Mouse (Mus musculus): ENCODE results near the gene Slc35f2. TPM values are rescaled to one million over a fixed set of nuclear protein-coding genes. Genes with fewer than 3 reads are reported as not detected.

Gene Slc35f2
- polyA plus RNA-seq, 1 experiment, result 13.9 TPM

DNA sequence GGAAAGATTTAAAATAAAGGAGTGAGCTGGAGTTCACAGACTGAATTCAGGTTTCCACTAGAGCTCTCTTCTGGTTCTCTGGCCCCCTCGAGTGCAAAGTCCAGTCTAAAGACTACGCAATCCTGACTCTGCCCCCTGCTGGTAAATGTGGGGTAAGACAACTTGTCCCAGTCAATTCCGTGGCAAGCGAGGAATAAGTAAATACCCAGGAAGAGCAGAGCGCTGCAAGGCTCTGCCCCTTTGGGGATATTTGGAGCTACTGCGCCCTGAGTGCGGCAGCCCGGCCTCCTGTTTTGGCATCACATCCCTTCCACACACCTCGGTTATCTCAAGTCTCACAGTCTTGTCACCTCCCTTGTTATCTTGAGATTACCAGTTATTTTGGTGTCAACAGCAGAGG is 54.0 kb downstream of the Slc35f2 start:
- Histone ChIP-seq H3K4me1 (ENCODE audit: control insufficient read depth, insufficient read depth, low read length) (0 out of 2 replicates have a peak, but pooled peaks cover 3% of the 10 kb centered on the region), H3K4me3 (ENCODE audit: control insufficient read depth, low read depth, low read length) (no peak overlapping the region), H3K27ac (ENCODE audit: control insufficient read depth, insufficient read depth, low read depth, low read length) (no peak overlapping the region), H3K27me3 (ENCODE audit: control insufficient read depth, insufficient read depth, low read length) (no peaks in the 10 kb centered on the region), H3K36me3 (ENCODE audit: control insufficient read depth, insufficient read depth, low read length) (no peaks in the 10 kb centered on the region)
- TF ChIP-seq POLR2A (IDR thresholded peaks at IDR 0.05; ENCODE audit: control insufficient read depth, low read depth, low read length) (no peak), CTCF (IDR thresholded peaks at IDR 0.05; ENCODE audit: control insufficient read depth, insufficient read depth, insufficient replicate concordance, low read depth, low read length) (peak; percentile 62; the same call in 1 of the 2 replicates)

DNA sequence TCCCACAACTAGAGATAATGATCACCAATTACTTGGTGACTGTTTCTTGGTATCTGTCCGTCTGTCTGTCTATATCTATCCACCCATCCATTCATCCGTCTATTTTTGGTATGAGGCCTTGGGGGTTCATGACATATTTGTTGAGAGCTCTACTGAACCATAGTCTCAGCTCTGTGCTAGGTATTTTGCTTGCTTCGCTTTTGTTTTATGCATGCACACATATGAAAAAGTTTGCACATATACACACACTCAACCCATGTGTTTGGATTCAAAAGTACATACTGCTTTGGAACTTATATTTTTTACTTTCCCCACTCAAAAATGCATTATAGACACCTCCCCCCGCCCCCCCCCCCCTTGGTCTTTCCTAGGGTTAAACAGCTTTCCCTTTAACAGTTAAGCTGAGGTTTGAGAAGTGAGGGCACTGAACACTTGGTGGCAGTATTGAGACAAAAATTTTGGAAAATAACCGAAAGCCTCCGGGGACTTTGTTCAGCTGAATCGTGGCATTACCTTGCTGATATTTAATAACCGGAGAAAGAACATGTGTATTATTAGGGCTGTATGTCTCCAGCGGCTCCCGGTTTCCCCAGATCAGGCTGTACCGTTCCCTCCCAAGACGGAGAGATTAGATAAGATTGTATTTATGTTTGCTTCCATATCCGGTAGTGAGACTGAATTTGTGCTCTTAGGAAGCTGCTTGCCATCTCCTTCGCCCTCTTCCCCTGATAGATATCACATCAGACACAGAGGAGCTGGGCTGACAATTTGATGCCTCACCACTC is 57.9 kb downstream of the Slc35f2 start:
- no peaks in the 10 kb centered on the region for H3K36me3 ChIP-seq (ENCODE audit: control insufficient read depth, insufficient read depth, low read length)
- no peak overlapping the region for H3K4me3 ChIP-seq (ENCODE audit: control insufficient read depth, low read depth, low read length)
- 0 out of 2 replicates have a peak, but pooled peaks cover 3% of the 10 kb centered on the region for H3K4me1 ChIP-seq (ENCODE audit: control insufficient read depth, insufficient read depth, low read length)
- TF ChIP-seq CTCF (IDR thresholded peaks at IDR 0.05; ENCODE audit: control insufficient read depth, insufficient read depth, insufficient replicate concordance, low read depth, low read length), result no peak
- no peak for TF ChIP-seq POLR2A (IDR thresholded peaks at IDR 0.05; ENCODE audit: control insufficient read depth, low read depth, low read length)
- H3K27ac ChIP-seq (ENCODE audit: control insufficient read depth, insufficient read depth, low read depth, low read length), result no peak overlapping the region
- no peaks in the 10 kb centered on the region for H3K27me3 ChIP-seq (ENCODE audit: control insufficient read depth, insufficient read depth, low read length)

DNA sequence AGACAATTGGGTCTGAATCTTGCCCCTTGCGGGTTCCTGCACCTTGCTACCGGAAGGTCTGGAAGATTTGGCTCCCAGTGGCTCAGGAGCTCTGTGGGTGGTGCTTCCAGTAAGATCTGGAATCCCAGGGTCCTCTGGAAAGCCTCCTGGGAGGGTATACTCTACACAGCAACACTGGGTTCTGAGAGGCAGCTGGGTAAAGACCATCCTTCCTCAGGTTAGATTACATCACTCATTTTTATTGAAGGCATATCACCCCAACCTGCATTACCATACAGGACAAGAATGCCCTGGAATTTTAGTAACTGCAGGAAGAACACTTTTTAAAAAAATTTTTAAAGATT is 58.5 kb downstream of the Slc35f2 start:
- H3K27ac ChIP-seq (ENCODE audit: control insufficient read depth, insufficient read depth, low read depth, low read length), result no peak overlapping the region
- no peaks in the 10 kb centered on the region for H3K36me3 ChIP-seq (ENCODE audit: control insufficient read depth, insufficient read depth, low read length)
- TF ChIP-seq CTCF (IDR thresholded peaks at IDR 0.05; ENCODE audit: control insufficient read depth, insufficient read depth, insufficient replicate concordance, low read depth, low read length) (no peak), POLR2A (IDR thresholded peaks at IDR 0.05; ENCODE audit: control insufficient read depth, low read depth, low read length) (no peak)
- H3K27me3 ChIP-seq (ENCODE audit: control insufficient read depth, insufficient read depth, low read length), result no peaks in the 10 kb centered on the region
- no peak overlapping the region for H3K4me3 ChIP-seq (ENCODE audit: control insufficient read depth, low read depth, low read length)
- H3K4me1 ChIP-seq (ENCODE audit: control insufficient read depth, insufficient read depth, low read length), result 0 out of 2 replicates have a peak, but pooled peaks cover 3% of the 10 kb centered on the region

DNA sequence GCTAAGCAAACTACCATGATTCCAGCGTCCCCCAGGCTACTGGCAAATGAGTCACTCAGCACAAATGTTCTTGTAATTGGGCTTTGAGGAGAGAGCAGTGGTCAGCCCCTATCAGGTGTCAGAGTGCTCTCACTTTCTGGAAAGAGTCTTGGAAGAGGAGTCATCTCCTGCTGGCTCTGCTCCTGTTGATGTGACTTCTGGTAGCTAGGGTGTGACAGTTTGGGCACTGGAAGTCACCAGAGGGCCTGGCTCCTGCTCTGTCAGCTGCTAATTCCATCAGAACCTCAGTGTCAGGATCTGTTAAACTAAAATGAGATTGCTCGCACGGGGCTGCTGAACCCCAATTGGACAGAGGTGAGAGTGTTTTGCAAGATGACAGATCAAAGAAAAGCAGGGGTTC is 63.7 kb downstream of the Slc35f2 start:
- H3K4me1 ChIP-seq (ENCODE audit: control insufficient read depth, insufficient read depth, low read length), result no peaks in the 10 kb centered on the region; the same call in 1 of the 2 replicates
- no peak overlapping the region for H3K27ac ChIP-seq (ENCODE audit: control insufficient read depth, insufficient read depth, low read depth, low read length)
- no peak overlapping the region for H3K4me3 ChIP-seq (ENCODE audit: control insufficient read depth, low read depth, low read length)
- H3K27me3 ChIP-seq (ENCODE audit: control insufficient read depth, insufficient read depth, low read length), result no peaks in the 10 kb centered on the region
- no peaks in the 10 kb centered on the region for H3K36me3 ChIP-seq (ENCODE audit: control insufficient read depth, insufficient read depth, low read length)
- TF ChIP-seq POLR2A (IDR thresholded peaks at IDR 0.05; ENCODE audit: control insufficient read depth, low read depth, low read length) (no peak), CTCF (IDR thresholded peaks at IDR 0.05; ENCODE audit: control insufficient read depth, insufficient read depth, insufficient replicate concordance, low read depth, low read length) (no peak)

DNA sequence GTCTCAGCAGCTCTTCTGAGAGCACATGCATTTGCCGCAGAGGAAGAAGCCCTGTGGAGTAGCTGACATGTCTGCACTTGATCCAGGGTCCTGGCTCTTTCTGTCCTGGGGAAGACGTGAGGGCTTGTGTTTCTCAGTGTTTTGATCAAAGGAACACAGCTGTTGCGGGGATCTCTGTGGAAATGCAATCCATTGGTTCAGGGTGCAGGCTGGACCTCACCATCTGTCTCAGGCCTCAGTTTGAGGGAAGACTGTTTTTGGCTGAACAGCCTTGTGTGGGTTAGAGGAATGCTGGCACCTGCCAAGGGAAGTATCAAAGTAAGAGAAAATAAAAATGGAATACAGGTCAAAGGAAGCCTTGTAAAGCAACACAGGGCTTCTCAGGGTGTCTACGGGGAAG is 64.6 kb downstream of the Slc35f2 start:
- no peaks in the 10 kb centered on the region; the same call in 1 of the 2 replicates for H3K4me1 ChIP-seq (ENCODE audit: control insufficient read depth, insufficient read depth, low read length)
- no peaks in the 10 kb centered on the region for H3K27me3 ChIP-seq (ENCODE audit: control insufficient read depth, insufficient read depth, low read length)
- H3K4me3 ChIP-seq (ENCODE audit: control insufficient read depth, low read depth, low read length), result no peak overlapping the region
- TF ChIP-seq POLR2A (IDR thresholded peaks at IDR 0.05; ENCODE audit: control insufficient read depth, low read depth, low read length), result no peak
- no peak overlapping the region for H3K27ac ChIP-seq (ENCODE audit: control insufficient read depth, insufficient read depth, low read depth, low read length)
- H3K36me3 ChIP-seq (ENCODE audit: control insufficient read depth, insufficient read depth, low read length), result no peaks in the 10 kb centered on the region

DNA sequence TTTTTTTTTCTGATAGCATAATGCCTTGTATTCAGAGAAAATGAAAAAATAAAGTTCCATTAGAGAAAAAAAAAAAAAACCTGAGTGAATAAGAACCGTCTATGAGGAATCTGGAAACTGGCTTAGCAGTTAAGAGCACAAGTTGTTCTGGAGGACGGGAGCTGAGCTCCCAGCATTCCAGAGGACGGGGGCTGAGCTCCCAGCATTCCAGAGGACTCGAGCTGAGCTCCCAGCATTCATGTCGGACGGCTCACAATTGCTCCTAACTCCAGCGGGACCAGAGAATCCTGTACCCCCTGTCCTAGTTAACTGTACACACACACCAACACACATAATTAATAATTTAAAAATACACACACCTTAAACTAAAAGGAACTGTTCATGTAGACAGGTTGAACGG is 67.5 kb downstream of the Slc35f2 start:
- Histone ChIP-seq H3K27me3 (ENCODE audit: control insufficient read depth, insufficient read depth, low read length) (no peaks in the 10 kb centered on the region), H3K4me1 (ENCODE audit: control insufficient read depth, insufficient read depth, low read length) (no peaks in the 10 kb centered on the region; the same call in 1 of the 2 replicates), H3K4me3 (ENCODE audit: control insufficient read depth, low read depth, low read length) (0 out of 2 replicates have a peak overlapping the region, but pooled peaks have one; percentile 17), H3K27ac (ENCODE audit: control insufficient read depth, insufficient read depth, low read depth, low read length) (no peak overlapping the region), H3K36me3 (ENCODE audit: control insufficient read depth, insufficient read depth, low read length) (no peaks in the 10 kb centered on the region)
- no peak for TF ChIP-seq CTCF (IDR thresholded peaks at IDR 0.05; ENCODE audit: control insufficient read depth, insufficient read depth, insufficient replicate concordance, low read depth, low read length)
- TF ChIP-seq POLR2A (IDR thresholded peaks at IDR 0.05; ENCODE audit: control insufficient read depth, low read depth, low read length), result peak; percentile 50; the same call in 1 of the 2 replicates

DNA sequence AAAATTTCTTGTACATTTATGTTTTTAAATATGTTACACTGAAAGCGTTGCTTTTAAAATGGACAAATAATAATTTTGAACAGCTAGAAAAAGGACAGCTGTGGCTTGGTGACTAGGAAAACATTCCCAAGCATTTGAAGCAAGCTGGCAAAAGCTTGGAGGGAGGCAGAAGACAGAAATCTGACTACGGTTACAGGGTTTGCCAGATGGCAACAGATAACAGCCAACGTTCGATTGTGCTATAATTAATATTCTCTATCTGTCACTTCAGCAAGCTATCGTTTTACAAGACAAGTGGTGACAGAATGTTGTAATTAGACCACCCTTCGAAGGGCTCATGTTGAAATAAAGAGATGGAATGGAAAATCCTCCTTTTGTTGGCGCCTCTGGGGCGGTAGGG is 77.2 kb downstream of the Slc35f2 start:
- Histone ChIP-seq H3K27ac (ENCODE audit: control insufficient read depth, insufficient read depth, low read depth, low read length) (no peak overlapping the region), H3K4me3 (ENCODE audit: control insufficient read depth, low read depth, low read length) (no peak overlapping the region), H3K4me1 (ENCODE audit: control insufficient read depth, insufficient read depth, low read length) (no peaks in the 10 kb centered on the region), H3K27me3 (ENCODE audit: control insufficient read depth, insufficient read depth, low read length) (no peaks in the 10 kb centered on the region), H3K36me3 (ENCODE audit: control insufficient read depth, insufficient read depth, low read length) (no peaks in the 10 kb centered on the region)
- TF ChIP-seq POLR2A (IDR thresholded peaks at IDR 0.05; ENCODE audit: control insufficient read depth, low read depth, low read length), result no peak
- TF ChIP-seq CTCF (IDR thresholded peaks at IDR 0.05; ENCODE audit: control insufficient read depth, insufficient read depth, insufficient replicate concordance, low read depth, low read length), result no peak

All from testis, adult 2 months (tissue).